Mouse (Mus musculus) spleen, postnatal 10 days (tissue): ENCODE data around the gene Pde11a.

Source experiments
- DNase-seq, 2 experiments: peaks; one replicate each; pipeline ENCODE4 v3.0.0; 2021 to 2022; ENCODE audit warnings: low spot score in 2 of 2

Pde11a gene

DNA sequence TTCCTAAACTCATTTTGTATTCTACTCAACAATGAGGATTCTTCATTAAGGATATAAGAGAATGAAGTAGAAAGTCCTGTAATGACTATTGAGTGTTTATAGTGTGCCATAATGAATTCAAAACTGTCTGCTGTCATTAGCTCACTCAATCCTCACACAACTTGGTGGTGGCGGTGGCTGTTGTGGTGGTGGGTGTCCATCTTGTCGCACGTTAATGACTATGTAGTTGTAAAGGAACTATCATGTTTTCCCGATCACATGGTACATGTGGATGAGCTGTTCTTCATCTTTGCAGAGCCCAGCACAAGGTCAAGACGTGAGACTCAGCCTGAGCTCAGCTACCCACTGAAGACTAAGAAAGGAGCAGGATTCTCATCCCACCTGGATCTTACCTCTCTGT lies 242.7 kb downstream of the Pde11a start:
- DNase-seq, result no peak

DNA sequence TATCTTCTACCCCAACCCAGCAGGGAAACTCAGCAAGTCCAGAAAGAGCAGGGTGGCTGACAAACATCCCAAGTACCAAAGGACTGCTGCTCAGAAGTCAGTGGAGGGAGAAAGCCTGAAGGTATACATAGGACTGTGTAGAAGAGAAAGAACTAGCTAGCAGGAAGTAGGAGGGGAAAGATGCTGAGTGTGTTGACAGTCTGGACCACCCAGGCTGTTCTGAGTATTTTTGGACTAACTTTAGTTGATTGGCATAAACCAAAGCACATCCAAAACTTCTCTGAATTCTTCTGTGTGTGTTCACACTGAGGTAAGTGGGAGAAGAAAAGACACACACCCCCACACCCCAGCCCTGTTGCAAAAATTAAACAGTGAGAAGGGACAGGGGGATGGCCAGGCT lies 248.1 kb downstream of the Pde11a start:
- DNase-seq, result no peak

GRCm38 (mm10) chr2:76088844-76089243 lies 249.7 kb downstream of the Pde11a start:
- no peak for DNase-seq

DNA sequence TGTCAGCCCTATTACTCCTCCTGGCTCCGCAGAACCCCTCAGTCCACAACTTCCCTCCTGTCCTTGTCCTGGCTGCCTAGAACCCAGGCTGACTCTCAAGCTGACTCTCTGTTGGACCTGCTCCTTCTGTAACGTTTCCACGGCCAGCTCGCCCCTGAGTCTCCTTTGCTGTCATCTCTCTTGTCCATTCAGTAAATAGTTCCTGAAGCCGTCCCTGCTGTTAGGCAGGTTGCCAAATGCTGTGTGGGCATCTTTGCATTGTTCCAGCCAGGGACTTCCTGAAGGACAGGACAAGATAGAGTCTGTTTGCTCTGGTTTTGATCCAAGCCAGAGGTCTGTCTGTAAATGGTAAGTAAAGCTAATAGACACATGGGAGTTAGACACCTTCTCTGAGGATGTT lies 250.2 kb downstream of the Pde11a start:
- DNase-seq, result no peak

- DNase-seq, result no peak
Measured at GRCm38 (mm10) chr2:76087170-76087569, 251.4 kb downstream of the Pde11a start.

GRCm38 (mm10) chr2:76084982-76085381 lies 253.6 kb downstream of the Pde11a start:
- DNase-seq, result no peak

GRCm38 (mm10) chr2:76083901-76084300 lies 254.7 kb downstream of the Pde11a start:
- DNase-seq, result no peak

GRCm38 (mm10) chr2:76083396-76083795 lies 255.2 kb downstream of the Pde11a start:
- no peak for DNase-seq

DNA sequence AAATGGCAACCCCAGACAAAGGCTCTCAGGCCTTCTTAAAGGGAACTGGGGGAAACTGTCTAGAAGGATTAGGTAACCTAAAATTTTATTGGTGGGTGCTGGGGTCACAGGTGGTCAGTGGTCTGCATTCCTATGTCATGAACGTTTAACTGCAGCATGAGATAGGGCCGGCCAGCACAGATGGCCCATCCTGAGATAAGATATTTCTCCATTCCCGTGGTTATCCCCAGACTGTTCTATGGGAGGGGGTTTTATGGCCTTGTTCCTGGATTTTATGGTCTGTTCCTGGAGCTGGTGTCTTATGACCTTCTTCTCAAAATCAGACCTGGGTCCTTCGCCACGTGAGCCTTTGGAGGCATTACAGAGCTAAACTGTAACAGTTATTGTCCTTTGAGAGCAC lies 256.6 kb downstream of the Pde11a start:
- no peak for DNase-seq

DNA sequence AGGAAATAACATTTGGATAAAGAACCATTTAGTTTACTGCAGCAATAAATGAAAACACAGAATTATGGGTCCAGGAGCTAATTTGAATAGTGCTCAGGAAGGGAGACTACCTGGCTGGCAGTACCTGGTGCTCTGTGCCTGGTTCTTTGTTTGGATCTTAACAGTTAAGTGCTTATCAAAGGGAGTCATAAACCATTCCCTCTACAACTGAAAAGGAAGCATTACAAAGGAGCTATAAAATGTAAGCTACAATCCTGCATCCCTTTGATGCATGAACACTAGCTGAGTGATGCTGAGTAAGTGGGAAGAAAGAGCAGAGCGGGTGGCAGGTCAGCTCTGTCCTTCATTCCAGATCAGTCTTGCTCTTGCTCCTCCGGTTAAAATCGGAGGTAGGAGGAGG lies 258.0 kb downstream of the Pde11a start:
- no peak for DNase-seq

DNA sequence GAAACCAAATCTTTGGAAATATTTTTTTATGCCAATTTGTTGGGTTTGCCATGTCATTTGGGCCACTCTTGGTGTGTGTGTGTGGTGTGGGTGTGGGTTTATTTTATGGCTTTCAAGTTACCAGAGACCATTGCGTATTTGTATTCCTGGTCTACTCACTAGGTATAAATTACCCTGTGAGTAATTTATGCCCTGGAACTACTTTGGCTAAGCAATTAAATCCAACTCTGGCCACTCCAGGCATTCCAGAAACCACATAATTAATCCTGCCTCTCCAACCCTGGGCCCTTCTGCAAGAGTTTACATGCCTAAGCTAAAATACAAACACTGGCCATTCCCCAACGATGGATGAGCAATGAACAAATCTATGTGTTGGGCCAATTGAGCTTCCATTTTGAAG lies 261.7 kb downstream of the Pde11a start:
- DNase-seq, result no peak

GRCm38 (mm10) chr2:76076047-76076446 lies 262.5 kb downstream of the Pde11a start:
- no peak for DNase-seq

DNA sequence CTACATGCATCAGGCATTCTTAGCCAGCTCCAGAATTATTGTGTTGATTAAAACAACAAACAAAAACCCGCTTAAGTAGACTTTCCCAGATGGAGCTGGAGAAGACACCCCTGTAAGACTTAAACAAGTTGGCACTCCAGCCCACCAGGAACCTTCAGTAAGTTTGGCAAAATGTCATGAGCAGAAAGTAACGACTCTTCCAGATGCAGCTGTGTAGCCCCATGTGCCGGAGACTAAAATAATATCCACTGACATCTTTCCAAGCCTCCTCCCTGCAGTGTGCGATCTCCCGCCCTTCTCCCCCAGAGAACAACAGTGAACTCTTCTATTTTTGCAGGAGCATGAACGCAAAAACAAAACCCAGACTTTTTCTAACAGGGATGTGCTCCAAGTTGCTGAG lies 265.5 kb downstream of the Pde11a start:
- DNase-seq, result no peak

DNA sequence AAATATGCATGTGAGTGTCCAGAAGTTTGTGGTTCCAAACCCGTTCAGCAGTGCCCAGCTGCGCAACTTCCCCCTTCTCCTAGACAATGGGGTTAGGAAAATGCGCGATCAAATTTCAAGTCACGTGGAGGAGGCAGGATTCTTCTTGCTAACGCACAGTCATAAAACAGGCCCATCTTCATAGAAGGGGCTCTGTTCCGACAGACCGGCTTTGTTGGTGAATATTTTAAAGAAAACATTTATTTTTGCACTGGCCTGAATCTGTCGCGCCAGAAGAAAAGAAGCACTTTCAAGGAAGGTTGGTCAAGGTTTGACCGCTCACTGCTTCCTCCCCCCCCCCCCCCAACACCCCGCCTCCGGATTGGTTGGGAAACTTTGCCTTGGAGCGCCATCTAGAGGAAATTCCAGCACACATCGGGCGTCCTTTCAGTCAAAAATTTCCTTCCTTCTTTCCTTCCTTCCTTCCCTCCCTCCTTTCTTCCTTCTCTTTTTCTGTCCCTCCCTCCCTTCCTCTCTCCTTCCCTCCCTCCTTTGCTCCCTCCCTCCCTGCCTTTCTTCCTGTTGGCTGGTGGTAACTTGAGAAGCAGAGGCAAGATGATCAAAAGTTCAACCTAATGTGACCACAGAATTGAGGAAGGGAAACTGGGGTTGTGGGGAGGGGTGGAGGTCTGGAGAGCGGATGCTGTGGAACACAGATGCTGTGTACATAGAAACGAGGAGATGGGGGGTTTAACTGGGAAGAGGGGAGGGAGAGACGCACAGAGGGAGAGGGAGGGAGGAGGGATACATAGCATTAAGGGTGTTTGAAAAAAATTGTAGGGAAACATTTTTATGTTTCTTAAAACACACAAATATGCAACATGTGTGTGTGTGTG lies 267.9 kb downstream of the Pde11a start:
- peak in 1 of 2 experiments; percentile 36 for DNase-seq

DNA sequence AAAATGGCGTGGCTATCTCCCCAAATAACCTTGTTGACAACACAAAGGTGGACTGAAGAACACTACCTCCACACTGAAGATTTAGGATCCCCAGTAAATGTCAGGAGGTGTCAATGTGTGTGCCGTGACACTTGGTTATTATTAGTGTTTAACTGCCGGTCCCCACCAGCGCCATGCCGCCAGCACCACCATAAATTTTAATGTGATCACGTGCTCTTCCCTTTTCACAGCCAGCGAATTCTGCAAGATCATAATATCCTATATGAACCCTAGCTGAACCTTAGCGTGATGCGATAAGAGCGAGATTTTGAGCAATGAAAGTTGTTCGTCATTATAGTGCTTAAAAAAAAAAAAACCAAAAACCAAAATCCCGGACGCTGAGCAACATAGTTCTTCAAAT lies 269.3 kb downstream of the Pde11a start:
- no peak for DNase-seq

GRCm38 (mm10) chr2:76068155-76068554 lies 270.4 kb downstream of the Pde11a start:
- DNase-seq, result no peak

DNA sequence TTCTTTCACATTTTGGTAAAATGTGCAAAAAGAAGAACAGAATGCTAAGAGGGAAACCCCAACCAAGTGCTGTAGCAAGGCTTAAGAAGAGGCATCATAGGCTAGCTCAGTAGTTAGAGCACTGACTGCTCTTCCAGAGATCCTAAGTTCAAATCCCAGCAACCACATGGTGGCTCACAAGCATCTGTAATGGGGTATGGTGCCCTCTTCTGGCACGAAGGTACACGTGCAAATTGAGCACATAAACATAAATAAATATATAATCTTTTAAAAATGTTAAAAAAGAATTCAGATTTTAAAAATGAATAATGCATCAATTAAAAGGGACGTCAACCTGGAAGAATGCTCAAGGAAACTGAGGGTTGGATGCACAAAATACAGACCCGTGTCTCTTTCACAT lies 271.4 kb downstream of the Pde11a start:
- no peak for DNase-seq

- no peak for DNase-seq
Measured at GRCm38 (mm10) chr2:76065292-76065691, 273.3 kb downstream of the Pde11a start.

DNA sequence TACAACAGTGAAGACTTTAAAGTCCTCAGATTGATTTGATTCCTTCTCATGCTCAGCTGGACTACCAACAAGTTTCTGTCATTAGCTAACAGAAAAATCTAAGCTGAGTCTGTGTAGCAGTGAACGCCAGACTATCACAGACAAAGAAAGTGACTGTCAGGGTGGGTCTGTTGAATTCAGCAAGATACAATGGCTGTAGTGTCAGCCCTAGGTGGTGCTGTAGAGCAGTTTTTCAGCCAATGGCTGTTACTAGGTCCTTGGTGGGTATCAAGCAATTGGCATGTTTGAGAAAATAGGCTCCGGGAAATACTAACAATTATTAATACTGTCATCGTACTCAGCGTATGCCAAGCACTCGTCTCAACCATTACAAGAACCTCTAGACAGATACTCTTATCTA lies 274.5 kb downstream of the Pde11a start:
- DNase-seq, result peak in 1 of 2 experiments; percentile 40

GRCm38 (mm10) chr2:76060207-76060606 lies 278.4 kb downstream of the Pde11a start:
- no peak for DNase-seq

GRCm38 (mm10) chr2:76059595-76059994 lies 279.0 kb downstream of the Pde11a start:
- no peak for DNase-seq

DNA sequence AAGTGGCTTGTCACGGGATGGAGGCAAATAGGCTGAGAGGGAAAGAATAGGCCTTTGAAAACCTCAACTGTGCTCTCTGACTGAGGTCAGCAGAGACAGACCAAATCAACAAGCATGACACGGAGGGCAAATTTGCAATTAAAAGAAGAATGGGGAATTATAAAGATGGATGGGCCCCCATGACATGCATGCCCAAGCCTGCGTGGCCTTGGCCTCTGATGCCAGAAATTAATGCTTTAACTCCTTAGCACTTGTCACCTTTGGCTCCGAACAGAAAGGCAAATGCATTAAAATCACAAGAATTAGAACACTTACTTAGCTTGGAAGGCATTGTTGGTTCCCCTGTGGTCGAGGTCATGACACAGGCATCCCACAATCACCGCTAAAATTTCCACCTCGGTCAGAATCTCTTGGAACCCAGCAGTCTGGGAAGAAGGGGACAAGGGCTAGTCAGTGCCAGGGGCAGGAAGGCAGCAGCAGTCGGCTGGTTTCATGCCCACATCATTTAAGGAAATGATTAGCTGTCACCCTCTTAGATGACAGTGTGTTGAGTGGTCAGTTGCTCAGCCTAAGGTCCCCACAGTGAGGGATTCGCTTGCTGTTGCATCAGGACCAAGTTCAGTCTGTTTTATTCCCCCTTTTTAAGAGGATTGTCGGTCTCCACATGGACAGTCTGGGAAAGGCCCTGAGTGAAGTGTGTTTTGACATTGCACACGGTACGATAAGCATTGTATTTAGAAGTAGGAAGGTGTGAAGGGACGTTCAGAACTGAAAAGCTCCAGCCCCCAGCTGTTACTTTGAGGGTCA lies 279.7 kb downstream of the Pde11a start:
- no peak for DNase-seq

- no peak for DNase-seq
Measured at GRCm38 (mm10) chr2:76057555-76057954, 281.0 kb downstream of the Pde11a start.
